Mouse (Mus musculus) E14TG2a.4 (cell line): ENCODE data around the gene Cd4.

ENCODE experiments used
- CTCF ChIP-seq: conservative IDR thresholded peaks from 2 replicates; pipeline ENCODE4 v1.5.1; 2014; ENCODE audit warnings: low read length
- POU5F1 ChIP-seq: IDR thresholded peaks from 2 replicates; pipeline ENCODE4 v1.6.1; 2014; ENCODE audit warnings: low read length, borderline replicate concordance

DNA sequence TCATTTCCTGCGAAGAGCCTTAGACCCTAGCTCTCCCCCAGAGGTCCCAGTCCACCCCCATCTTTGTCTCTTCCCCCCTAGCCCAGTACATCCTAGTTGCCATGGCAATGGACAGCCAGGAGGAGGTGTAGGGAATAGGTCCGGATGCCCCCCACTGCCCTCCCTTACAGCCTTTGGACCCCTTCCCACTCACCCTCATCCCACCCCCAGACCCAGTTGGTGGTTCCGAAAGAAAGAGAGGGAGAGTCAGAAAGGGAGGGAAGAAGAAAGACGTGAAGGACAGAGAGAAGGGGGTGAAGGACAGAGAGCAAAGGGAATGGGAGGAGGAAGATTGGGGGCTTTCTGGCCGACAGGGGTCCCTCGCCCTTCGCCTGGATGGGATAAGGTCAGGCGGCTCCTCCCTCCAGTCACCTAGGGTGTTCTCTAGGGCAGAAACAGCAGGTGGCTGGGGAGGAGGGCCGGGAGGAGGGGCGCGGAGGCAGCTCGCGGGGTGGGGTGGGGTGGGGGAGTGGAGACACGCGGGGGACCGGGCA is 24.8 kb downstream of the Cd4 start:
- TF ChIP-seq CTCF (no peak), POU5F1 (no peak)
